Mouse (Mus musculus) bone marrow macrophage, adult 2 months (primary cell): Measurements from ENCODE around the gene Cela3a.

Experiments
- CTCF ChIP-seq: IDR thresholded peaks from 2 replicates; pipeline ENCODE4 v1.5.1; 2012; ENCODE audit warnings: low read depth, mild to moderate bottlenecking, low read length, moderate library complexity
- POLR2A ChIP-seq: IDR thresholded peaks from 2 replicates; pipeline ENCODE4 v1.6.1; 2012; ENCODE audit warnings: mild to moderate bottlenecking, low read depth, low read length, borderline replicate concordance

GRCm38 (mm10) chr4:137445881-137446280, 36.3 kb upstream of the Cela3a start:
- TF ChIP-seq CTCF: no peak
- no peak for TF ChIP-seq POLR2A
